Mouse (Mus musculus) CH12.LX (cell line): ENCODE data around the gene Fancc. TPM values are rescaled to one million over a fixed set of nuclear protein-coding genes. Genes with fewer than 3 reads are reported as not detected.

Experiments used
- DNase-seq: peaks from one replicate; pipeline ENCODE4 v3.0.0-alpha.2; 2013; ENCODE audit errors: extremely low read depth
- H3K27ac ChIP-seq: 2 replicates; pipeline ENCODE4 v1.5.1; 2012; ENCODE audit warnings: low read depth, mild to moderate bottlenecking, control low read depth, moderate library complexity; ENCODE audit not compliant: insufficient read depth
- H3K27me3 ChIP-seq: replicated peaks from 2 replicates; pipeline ENCODE3; 2012; ENCODE audit warnings: inconsistent platforms
- H3K36me3 ChIP-seq, 2 experiments: replicated peaks in 1 of 2; 2 replicates each; pipeline versions ENCODE3 to v1.6.1; 2012; ENCODE audit warnings: inconsistent platforms in 1 of 2, low read length in 1 of 2, mild to moderate bottlenecking in 1 of 2, mixed read lengths in 1 of 2, moderate library complexity in 1 of 2; ENCODE audit not compliant: control insufficient read depth in 1 of 2, insufficient read depth in 1 of 2
- H3K4me1 ChIP-seq, 2 experiments: 2 replicates each; pipeline ENCODE4 v1.6.1; 2012; ENCODE audit warnings: inconsistent platforms in 1 of 2, moderate library complexity in 1 of 2; ENCODE audit not compliant: insufficient read depth in 2 of 2, control insufficient read depth in 1 of 2
- H3K4me2 ChIP-seq: 2 replicates; pipeline ENCODE4 v1.6.1; 2012; ENCODE audit warnings: low read depth, mild to moderate bottlenecking, control low read depth; ENCODE audit not compliant: poor library complexity, insufficient read depth, severe bottlenecking
- H3K4me3 ChIP-seq, 3 experiments: fragments of 150-350 bp in 1 of 3; sonication (generic) in 1 of 3; replicated peaks in 1 of 3; 2 replicates each; pipeline versions ENCODE3 to v1.5.1; 2011 to 2012; ENCODE audit warnings: low read depth in 2 of 3, low read length in 2 of 3, mild to moderate bottlenecking in 2 of 3, moderate library complexity in 2 of 3, control low read depth in 1 of 3, improper control_type of control experiment in 1 of 3, inconsistent platforms in 1 of 3, mixed read lengths in 1 of 3; ENCODE audit not compliant: poor library complexity in 1 of 3
- H3K79me2 ChIP-seq: replicated peaks from 2 replicates; pipeline ENCODE4 v1.6.1; 2012; ENCODE audit warnings: mild to moderate bottlenecking, moderate library complexity; ENCODE audit not compliant: control insufficient read depth, poor library complexity, insufficient read depth, severe bottlenecking; ENCODE audit errors: extremely low read depth
- H3K9ac ChIP-seq: 2 replicates; pipeline ENCODE4 v1.6.1; 2012; ENCODE audit warnings: low read depth, mild to moderate bottlenecking, control low read depth, moderate library complexity; ENCODE audit not compliant: insufficient read depth
- H3K9me3 ChIP-seq: replicated peaks from 2 replicates; pipeline ENCODE3; 2012; ENCODE audit warnings: low read length, inconsistent platforms, mixed read lengths
- BHLHE40 ChIP-seq: IDR thresholded peaks from 2 replicates; pipeline ENCODE4 v1.6.1; 2011; ENCODE audit warnings: mild to moderate bottlenecking, low read depth, low read length, improper control_type of control experiment
- CHD1 ChIP-seq: IDR thresholded peaks from 2 replicates; pipeline ENCODE4 v1.6.1; 2012; ENCODE audit warnings: low read depth, low read length, improper control_type of control experiment, inconsistent platforms
- CHD2 ChIP-seq: IDR thresholded peaks from 2 replicates; pipeline ENCODE4 v1.6.1; 2011; ENCODE audit warnings: low read length, improper control_type of control experiment
- E2F4 ChIP-seq: IDR thresholded peaks from 2 replicates; pipeline ENCODE4 v1.6.1; 2011; ENCODE audit warnings: low read depth, low read length, improper control_type of control experiment; ENCODE audit not compliant: insufficient replicate concordance
- ELF1 ChIP-seq: IDR thresholded peaks from 2 replicates; pipeline ENCODE4 v1.6.1; 2014; ENCODE audit warnings: low read depth, mild to moderate bottlenecking, inconsistent platforms, low read length, improper control_type of control experiment
- EP300 ChIP-seq: IDR thresholded peaks from 2 replicates; pipeline ENCODE4 v1.6.1; 2011; ENCODE audit warnings: low read length, improper control_type of control experiment
- ETS1 ChIP-seq: conservative IDR thresholded peaks from 2 replicates; pipeline ENCODE4 v1.6.1; 2012; ENCODE audit warnings: low read depth, mild to moderate bottlenecking, inconsistent platforms, low read length, improper control_type of control experiment, moderate library complexity
- GABPA ChIP-seq: IDR thresholded peaks from 2 replicates; pipeline ENCODE4 v1.6.1; 2012; ENCODE audit warnings: low read depth, low read length, improper control_type of control experiment, inconsistent platforms; ENCODE audit not compliant: insufficient replicate concordance
- HCFC1 ChIP-seq: IDR thresholded peaks from 2 replicates; pipeline ENCODE4 v1.6.1; 2012; ENCODE audit warnings: low read depth, mild to moderate bottlenecking, inconsistent platforms, low read length, improper control_type of control experiment
- IRF4 ChIP-seq: IDR thresholded peaks from 2 replicates; pipeline ENCODE4 v1.6.1; 2014; ENCODE audit warnings: low read depth, mild to moderate bottlenecking, inconsistent platforms, low read length, improper control_type of control experiment
- JUN ChIP-seq: IDR thresholded peaks from 2 replicates; pipeline ENCODE4 v1.6.1; 2011; ENCODE audit warnings: low read depth, mild to moderate bottlenecking, low read length, improper control_type of control experiment, moderate library complexity; ENCODE audit not compliant: insufficient read depth
- JUND ChIP-seq: conservative IDR thresholded peaks from 2 replicates; pipeline ENCODE4 v1.6.1; 2011; ENCODE audit warnings: low read depth, low read length, improper control_type of control experiment
- KAT2A ChIP-seq: IDR thresholded peaks from 2 replicates; pipeline ENCODE4 v1.6.1; 2012; ENCODE audit warnings: low read length, improper control_type of control experiment, inconsistent platforms; ENCODE audit not compliant: insufficient replicate concordance
- MAFK ChIP-seq: IDR thresholded peaks from 2 replicates; pipeline ENCODE4 v1.6.1; 2011; ENCODE audit warnings: low read length, improper control_type of control experiment; ENCODE audit not compliant: insufficient replicate concordance
- MAX ChIP-seq: IDR thresholded peaks from 2 replicates; pipeline ENCODE4 v1.6.1; 2011; ENCODE audit warnings: low read length, improper control_type of control experiment
- MAZ ChIP-seq: IDR thresholded peaks from 2 replicates; pipeline ENCODE4 v1.6.1; 2012; ENCODE audit warnings: low read depth, mild to moderate bottlenecking, inconsistent platforms, low read length, improper control_type of control experiment, moderate library complexity
- MEF2A ChIP-seq: IDR thresholded peaks from 2 replicates; pipeline ENCODE4 v1.6.1; 2014; ENCODE audit warnings: low read depth, mild to moderate bottlenecking, inconsistent platforms, low read length, improper control_type of control experiment, borderline replicate concordance
- MXI1 ChIP-seq: IDR thresholded peaks from 2 replicates; pipeline ENCODE4 v1.6.1; 2011; ENCODE audit warnings: mild to moderate bottlenecking, low read depth, low read length, improper control_type of control experiment
- MYC ChIP-seq: IDR thresholded peaks from 2 replicates; pipeline ENCODE4 v1.6.1; 2011; ENCODE audit warnings: low read depth, mild to moderate bottlenecking, improper control_type of control experiment, low read length
- PAX5 ChIP-seq: IDR thresholded peaks from 2 replicates; pipeline ENCODE4 v1.6.1; 2012; ENCODE audit warnings: low read length, inconsistent platforms, mixed read lengths
- POLR2A ChIP-seq: IDR thresholded peaks from 2 replicates; pipeline ENCODE4 v1.6.1; 2011; ENCODE audit warnings: low read depth, mild to moderate bottlenecking, improper control_type of control experiment, low read length
- POLR2AphosphoS2 ChIP-seq: IDR thresholded peaks from 2 replicates; pipeline ENCODE4 v1.6.1; 2011; ENCODE audit warnings: low read depth, low read length, improper control_type of control experiment
- SIN3A ChIP-seq: IDR thresholded peaks from 2 replicates; pipeline ENCODE4 v1.6.1; 2012; ENCODE audit warnings: low read length, improper control_type of control experiment, inconsistent platforms
- SMC3 ChIP-seq: IDR thresholded peaks from 2 replicates; pipeline ENCODE4 v1.6.1; 2011; ENCODE audit warnings: low read depth, low read length, improper control_type of control experiment
- TBP ChIP-seq: conservative IDR thresholded peaks from 2 replicates; pipeline ENCODE4 v1.6.1; 2011; ENCODE audit warnings: low read depth, low read length, improper control_type of control experiment
- TCF12 ChIP-seq: IDR thresholded peaks from 2 replicates; pipeline ENCODE4 v1.6.1; 2014; ENCODE audit warnings: low read depth, mild to moderate bottlenecking, inconsistent platforms, low read length, improper control_type of control experiment
- UBTF ChIP-seq: IDR thresholded peaks from 2 replicates; pipeline ENCODE4 v1.6.1; 2012; ENCODE audit warnings: low read depth, mild to moderate bottlenecking, inconsistent platforms, low read length, improper control_type of control experiment, moderate library complexity
- USF2 ChIP-seq: conservative IDR thresholded peaks from 2 replicates; pipeline ENCODE4 v1.6.1; 2011; ENCODE audit warnings: low read depth, low read length, improper control_type of control experiment
- ZC3H11A ChIP-seq: IDR thresholded peaks from 2 replicates; pipeline ENCODE4 v1.6.1; 2012; ENCODE audit warnings: low read depth, mild to moderate bottlenecking, inconsistent platforms, low read length, improper control_type of control experiment
- ZKSCAN1 ChIP-seq: IDR thresholded peaks from 2 replicates; pipeline ENCODE4 v1.6.1; 2012; ENCODE audit warnings: low read depth, inconsistent platforms, low read length, improper control_type of control experiment, borderline replicate concordance
- ZMIZ1 ChIP-seq: IDR thresholded peaks from 2 replicates; pipeline ENCODE4 v1.6.1; 2012; ENCODE audit warnings: low read depth, mild to moderate bottlenecking, inconsistent platforms, low read length, improper control_type of control experiment
- ZNF384 ChIP-seq: IDR thresholded peaks from 2 replicates; pipeline ENCODE4 v1.6.1; 2012; ENCODE audit warnings: low read depth, low read length, improper control_type of control experiment, inconsistent platforms
- dilution Hi-C: fragments of 300-500 bp; cut with MboI; formaldehyde crosslinking; loops from 2 replicates; pipeline ENCODE4 v1.14.3; 2020; ENCODE audit warnings: low sequenced_read_pairs; ENCODE audit not compliant: extremely low pct_unique_long_range_greater_than_20kb, extremely low pct_ligation_motif_present
- in situ Hi-C: fragments of 300-500 bp; cut with MboI; formaldehyde crosslinking; loops from 3 replicates; pipeline ENCODE4 v1.14.3; 2019; ENCODE audit warnings: low sequenced_read_pairs, low pct_ligation_motif_present, low pct_unique_long_range_greater_than_20kb, mixed read lengths
- polyA plus RNA-seq: library from polyadenylated mRNA; unstranded; fragments of >175 nt; gene quantifications from 2 replicates; pipeline ENCODE4 v1.2.1, GENCODE M21; 2012; ENCODE audit warnings: low read depth; ENCODE audit not compliant: insufficient read length
- total RNA-seq, 2 experiments: library from RNA; depleted of rRNA; stranded (reverse); fragments of 300-350 nt in 1 of 2; fragments of >200 nt in 1 of 2; gene quantifications; 2 replicates each; pipeline ENCODE4 v1.2.3; 2012 to 2014

Fancc gene
- total and polyA plus RNA-seq, 3 experiments = 8.2 to 12.4 (median 8.7) TPM

GRCm38 (mm10) chr13:63253147-63253546 lies 243.9 kb downstream of the Fancc start:
- H3K9ac ChIP-seq = peak overlapping the region; percentile 51; the same call in 1 of the 2 replicates
- H3K9me3 ChIP-seq = no peaks in the 10 kb centered on the region
- H3K4me3 ChIP-seq = no peak overlapping the region
- H3K4me2 ChIP-seq = peak overlapping the region; percentile 17
- H3K36me3 ChIP-seq = peaks cover 5 to 46% of the 10 kb centered on the region in 2 experiments
- TF ChIP-seq ETS1 (peak; percentile 64), BHLHE40 (peak; percentile 40; the same call in 1 of the 2 replicates), MXI1 (peak; percentile 51; the same call in 1 of the 2 replicates), CHD2 (no peak), JUND (0 out of 2 replicates have a peak, but pooled peaks have one; percentile 14), MAZ (no peak), USF2 (no peak), JUN (no peak), ZKSCAN1 (no peak), MYC (0 out of 2 replicates have a peak, but pooled peaks have one; percentile 33), TBP (0 out of 2 replicates have a peak, but pooled peaks have one; percentile 17), EP300 (peak; percentile 71; the same call in 1 of the 2 replicates), UBTF (no peak), MAX (peak; percentile 49; the same call in 1 of the 2 replicates), IRF4 (peak; percentile 83), KAT2A (no peak), ZMIZ1 (no peak), HCFC1 (no peak), CHD1 (no peak; the same call in 1 of the 2 replicates), SIN3A (peak; percentile 74), POLR2A (no peak), SMC3 (0 out of 2 replicates have a peak, but pooled peaks have one; percentile 13), MAFK (peak; percentile 54; the same call in 1 of the 2 replicates), PAX5 (no peak), GABPA (no peak), ELF1 (no peak), ZNF384 (peak; percentile 52), POLR2AphosphoS2 (no peak), TCF12 (peak; percentile 38; the same call in 1 of the 2 replicates), E2F4 (no peak), ZC3H11A (no peak), MEF2A (peak; percentile 45; the same call in 1 of the 2 replicates)
- H3K4me1 ChIP-seq = peaks cover 25 to 68% of the 10 kb centered on the region in 2 experiments
- peaks cover 7% of the 10 kb centered on the region; the same call in 1 of the 2 replicates for H3K79me2 ChIP-seq
- peak; percentile 75 for DNase-seq
- no peaks in the 10 kb centered on the region for H3K27me3 ChIP-seq
- in situ Hi-C loops = no loop called here
- H3K27ac ChIP-seq = peak overlapping the region; percentile 74
- dilution Hi-C loops = no loop called here
